Mouse (Mus musculus) CD8-positive naive resting alpha-beta T cell, adult 2 months (primary cell): ENCODE data around the gene Vmn1r217.
"Not testable (repeated sequence)": the region's sequence is repeated elsewhere in the genome, so short reads cannot be mapped to it uniquely, and the experiment has no call there.

Experiments
- DNase-seq, 2 experiments: peaks; one replicate each; pipeline ENCODE4 v3.0.0; 2022; ENCODE audit warnings: low read depth in 2 of 2, low spot score in 2 of 2

Gene Vmn1r217

GRCm38 (mm10) chr13:23118126-23118525 lies at the start of gene Vmn1r217:
Gene Vmn1r217, minus strand, starts transcription at chr13:23118226.
- not testable (repeated sequence) for DNase-seq

DNA sequence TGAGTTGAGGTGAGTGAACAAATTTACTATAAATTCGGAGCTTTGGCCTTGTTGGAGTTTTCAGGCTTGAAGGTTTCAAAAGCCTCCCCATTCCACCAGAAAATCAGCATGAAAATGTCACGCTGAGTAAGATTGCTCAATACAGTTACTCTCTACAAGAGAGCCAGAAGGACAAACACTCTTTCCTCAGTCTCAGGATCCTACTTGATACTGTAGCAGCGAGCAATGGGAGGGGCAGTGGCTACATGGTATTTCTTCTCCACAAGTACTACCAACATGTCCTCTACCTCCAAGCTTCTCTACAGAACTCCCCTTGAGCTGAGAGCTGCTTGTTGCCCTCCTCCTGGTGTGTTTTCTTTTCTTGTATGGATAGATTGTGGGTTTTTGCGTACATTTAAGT lies 48.4 kb upstream of the Vmn1r217 start:
- not testable (repeated sequence) for DNase-seq

DNA sequence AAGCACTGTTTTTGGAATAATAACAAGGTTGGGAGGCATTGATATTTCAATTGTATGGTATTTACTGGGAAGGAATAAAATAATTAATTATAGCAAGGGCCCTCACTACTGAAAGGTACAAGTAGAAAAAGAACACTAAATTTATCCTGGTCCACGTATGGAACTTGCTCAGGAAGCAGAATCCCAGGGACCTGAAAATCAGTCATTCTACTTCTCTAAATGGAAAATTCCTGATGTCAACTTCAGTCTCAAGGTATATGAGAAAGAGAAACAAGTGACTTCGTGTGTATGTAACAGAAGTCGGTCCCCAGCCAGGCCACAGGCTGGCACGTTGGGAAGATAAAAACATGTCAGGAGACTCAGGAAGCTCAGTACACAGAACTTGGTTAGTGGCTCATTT lies 41.0 kb upstream of the Vmn1r217 start, which contains the start of gene Vmn1r219:
Gene Vmn1r219 (plus strand): TSS at position 301 of the 400 bp plus-strand sequence.
- DNase-seq = no peak

GRCm38 (mm10) chr13:23157848-23158247 lies 39.8 kb upstream of the Vmn1r217 start:
- no peak for DNase-seq

- no peak for DNase-seq
These were observed 20.9 kb upstream of the Vmn1r217 start for GRCm38 (mm10) chr13:23138880-23139279.

DNA sequence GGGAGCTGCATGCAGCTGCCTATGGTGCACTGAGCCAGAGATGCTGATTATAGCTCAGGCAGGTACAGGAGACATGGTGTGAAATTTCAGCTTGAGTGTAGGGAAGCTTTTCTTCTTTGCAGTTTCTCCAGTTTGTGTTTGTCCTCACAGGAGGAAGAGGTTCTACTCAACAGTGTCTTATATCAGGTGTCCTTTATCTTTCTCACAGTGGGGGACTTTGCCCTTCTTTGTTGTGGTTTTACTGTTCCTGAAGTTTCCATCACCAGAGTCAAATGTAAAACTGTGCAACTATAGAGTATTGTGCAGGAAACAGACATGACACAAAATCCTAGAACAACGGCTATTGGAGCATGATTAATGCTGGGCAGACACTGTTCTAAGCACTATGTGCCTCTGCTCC lies 15.5 kb upstream of the Vmn1r217 start:
- no peak for DNase-seq

GRCm38 (mm10) chr13:23133099-23133498 lies 15.1 kb upstream of the Vmn1r217 start, which contains the start of gene Vmn1r218:
Gene Vmn1r218, plus strand, starts transcription at chr13:23133155.
- DNase-seq = no peak

- DNase-seq = no peak
These were observed 2.6 kb upstream of the Vmn1r217 start for GRCm38 (mm10) chr13:23120611-23121010.

DNA sequence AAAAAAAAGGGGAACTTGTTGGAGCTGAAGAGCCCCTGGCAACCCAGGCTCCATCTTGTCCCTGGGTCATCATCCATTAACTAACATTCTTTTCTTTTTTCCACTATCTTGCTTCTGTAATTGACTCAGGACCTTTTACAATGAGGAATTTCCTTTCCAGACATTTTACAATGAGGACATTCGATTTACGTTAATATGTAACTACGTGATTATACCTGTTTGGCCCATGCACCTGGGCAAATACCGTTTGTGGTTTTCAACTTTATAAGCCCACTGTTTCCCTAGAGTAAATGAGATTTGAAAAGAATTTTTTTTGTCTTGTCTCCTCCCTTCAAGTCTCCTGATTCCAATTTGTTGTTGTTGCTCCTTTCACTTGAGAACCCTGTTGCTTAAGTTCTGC lies 23.6 kb downstream of the Vmn1r217 start:
- no peak for DNase-seq

DNA sequence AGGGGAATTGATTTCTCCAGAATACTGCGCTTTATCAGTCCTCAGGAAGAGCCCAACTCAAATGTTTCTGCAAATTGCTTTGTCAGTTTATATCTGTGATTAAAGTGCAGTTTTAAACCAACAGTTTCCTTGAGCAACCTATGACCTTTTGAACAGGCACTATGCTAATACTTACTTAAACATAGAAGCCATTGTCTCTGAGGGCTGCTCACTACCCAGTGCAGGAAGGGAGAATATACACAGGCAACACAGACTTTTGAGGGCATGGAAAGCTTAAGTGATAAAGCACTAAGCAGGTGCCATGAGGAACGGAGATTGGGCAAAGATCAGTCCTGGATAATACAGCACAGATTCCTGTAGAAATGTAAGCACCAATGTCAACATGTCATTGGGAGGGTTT lies 48.7 kb downstream of the Vmn1r217 start:
- no peak for DNase-seq

DNA sequence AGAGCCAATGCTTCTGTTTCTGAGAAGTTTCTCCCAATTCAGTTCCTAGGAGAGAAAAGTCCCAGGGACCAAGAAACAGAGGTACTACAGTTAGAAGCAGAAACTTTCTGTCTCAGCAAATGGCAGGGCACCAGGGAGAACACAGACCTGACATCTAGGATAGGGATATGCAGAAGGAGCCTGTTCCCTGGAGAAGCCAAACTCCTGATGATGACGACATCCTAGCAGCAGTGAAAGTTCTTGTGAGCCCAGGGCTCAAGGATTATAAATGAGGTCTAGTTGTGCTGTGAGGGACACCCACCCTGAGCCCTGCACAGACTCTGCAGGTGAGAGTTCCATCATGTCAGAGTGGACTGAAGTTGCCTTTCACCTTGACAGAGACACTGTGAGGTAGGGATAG lies 50.3 kb downstream of the Vmn1r217 start, which contains the start of gene Vmn1r215:
Gene Vmn1r215 (plus strand): TSS at position 301 of the 400 bp plus-strand sequence.
- no peak for DNase-seq

- no peak for DNase-seq
These were observed 60.2 kb downstream of the Vmn1r217 start for GRCm38 (mm10) chr13:23057778-23058177.
